Mouse (Mus musculus) liver, embryonic 14.5 days (tissue): ENCODE measurements around the gene Abhd2. TPM values are rescaled to one million over a fixed set of nuclear protein-coding genes. Genes with fewer than 3 reads are reported as not detected.

Experiments
- ATAC-seq: fragments of 200-750 bp; cut with Nextera tagmentation; 2 replicates; pipeline ENCODE4 v1.8.0; 2017; ENCODE audit warnings: moderate number of reproducible peaks, mild to moderate bottlenecking, moderate library complexity; ENCODE audit not compliant: insufficient read depth
- DNase-seq, 3 experiments: peaks; one replicate each; pipeline ENCODE4 v3.0.0-alpha.2; 2012 to 2013; ENCODE audit warnings: low read depth in 3 of 3, low spot score in 3 of 3
- H3K27ac ChIP-seq: fragments of 300-500 bp; sonication (generic); 2 replicates; pipeline ENCODE4 v1.5.1; 2014; ENCODE audit warnings: moderate library complexity, mild to moderate bottlenecking, control low read depth, inconsistent platforms
- H3K27me3 ChIP-seq: fragments of 300-500 bp; sonication (generic); 2 replicates; pipeline ENCODE4 v1.6.1; 2014; ENCODE audit warnings: mild to moderate bottlenecking, low read length, moderate library complexity; ENCODE audit not compliant: control insufficient read depth, insufficient read depth
- H3K36me3 ChIP-seq: fragments of 300-500 bp; sonication (generic); replicated peaks from 2 replicates; pipeline ENCODE4 v1.6.1; 2014; ENCODE audit warnings: low read depth; ENCODE audit not compliant: control insufficient read depth, insufficient read depth
- H3K4me1 ChIP-seq, 2 experiments: fragments of 200-500 bp in 1 of 2; fragments of 300-500 bp in 1 of 2; sonication (generic) in 1 of 2; replicated peaks; 2 replicates each; pipeline ENCODE4 v1.6.1; 2012 to 2014; ENCODE audit warnings: antibody characterized with exemption in 1 of 2, inconsistent platforms in 1 of 2, low read length in 1 of 2; ENCODE audit not compliant: control insufficient read depth in 2 of 2, insufficient read depth in 2 of 2
- H3K4me2 ChIP-seq: fragments of 300-500 bp; sonication (generic); 2 replicates; pipeline ENCODE4 v1.6.1; 2014; ENCODE audit warnings: low read depth, mild to moderate bottlenecking, control low read depth, moderate library complexity
- H3K4me3 ChIP-seq, 2 experiments: fragments of 200-500 bp in 1 of 2; fragments of 300-500 bp in 1 of 2; sonication (generic) in 1 of 2; 2 replicates each; pipeline ENCODE4 v1.5.1; 2012 to 2014; ENCODE audit warnings: low read depth in 2 of 2, low read length in 2 of 2, mild to moderate bottlenecking in 2 of 2, control low read depth in 1 of 2, inconsistent platforms in 1 of 2, moderate library complexity in 1 of 2; ENCODE audit not compliant: insufficient read depth in 1 of 2
- H3K9ac ChIP-seq: fragments of 300-500 bp; sonication (generic); replicated peaks from 2 replicates; pipeline ENCODE4 v1.6.1; 2014; ENCODE audit warnings: mild to moderate bottlenecking, control low read depth, moderate library complexity
- H3K9me3 ChIP-seq: fragments of 300-500 bp; sonication (generic); 2 replicates; pipeline ENCODE4 v1.6.1; 2016; ENCODE audit warnings: low read length, mixed read lengths; ENCODE audit not compliant: control insufficient read depth
- CTCF ChIP-seq: IDR thresholded peaks from 2 replicates; pipeline ENCODE4 v1.5.1; 2016; ENCODE audit warnings: antibody characterized with exemption, low read depth, control low read depth
- EP300 ChIP-seq: IDR thresholded peaks from 2 replicates; pipeline ENCODE4 v1.6.1; 2016; ENCODE audit warnings: antibody characterized with exemption, low read depth
- WGBS: fragments of 180-500 bp; shearing (Covaris S2); extraction: QIAGEN DNeasy Blood & Tissue Kit; methylation state at CpG from one replicate; pipeline ENCODE4 v1.1.7; 2014; ENCODE audit not compliant: insufficient replicate concordance; 5-methylcytosine and 5-hydroxymethylcytosine counted together
- polyA plus RNA-seq, 2 experiments: library from polyadenylated mRNA; depleted of rRNA in 1 of 2; stranded (reverse) in 1 of 2; unstranded in 1 of 2; fragments of >200 nt; fragmentation: Nextera tagmentation in 1 of 2; extraction: Ambion mirVana in 1 of 2; gene quantifications; 2 replicates each; pipeline versions ENCODE4 v1.2.1 to v1.2.3; 2012 to 2014

Abhd2 gene
- polyA plus RNA-seq, 2 experiments = 5.6 to 11.4 TPM

- Histone ChIP-seq H3K9ac (no peak within 1 kb of the TSS), H3K9me3 (no peaks in the 10 kb centered on the region), H3K27ac (no peak within 1 kb of the TSS), H3K4me3 (no peak within 1 kb of the TSS), H3K27me3 (no peaks in the 10 kb centered on the region), H3K4me1 (peaks cover 0 to 3% of the 10 kb centered on the region in 2 experiments; a peak in 2 of 4 replicates), H3K36me3 (no peaks in the 10 kb centered on the region), H3K4me2 (no peak within 1 kb of the TSS)
- no peak for DNase-seq
- ATAC-seq = no peak
- WGBS = 72% methylated on average over 16 of the region's 16 CpGs
- TF ChIP-seq EP300 (no peak), CTCF (no peak)
Measured at GRCm38 (mm10) chr7:79386422-79387133, 113.6 kb downstream of the Abhd2 start, which contains the start of gene Rlbp1. TSS of gene Rlbp1 (minus strand) at chr7:79387048.

GRCm38 (mm10) chr7:79387140-79387539, 114.1 kb downstream of the Abhd2 start:
- WGBS = 68% methylated on average over 8 of the region's 8 CpGs
- Histone ChIP-seq H3K4me2 (no peak overlapping the region), H3K9ac (no peak overlapping the region), H3K27ac (no peak overlapping the region), H3K4me1 (peaks cover 0 to 5% of the 10 kb centered on the region in 2 experiments; a peak in 2 of 4 replicates), H3K9me3 (no peaks in the 10 kb centered on the region), H3K4me3 (no peak overlapping the region), H3K27me3 (no peaks in the 10 kb centered on the region), H3K36me3 (no peaks in the 10 kb centered on the region)
- DNase-seq (no peak), ATAC-seq (no peak)
- TF ChIP-seq CTCF = no peak
- no peak for TF ChIP-seq EP300

GRCm38 (mm10) chr7:79387991-79388390, 115.0 kb downstream of the Abhd2 start:
- H3K4me3 ChIP-seq = no peak overlapping the region
- no peak overlapping the region for H3K4me2 ChIP-seq
- H3K9me3 ChIP-seq = no peaks in the 10 kb centered on the region
- 46% methylated on average over 7 of the region's 7 CpGs for WGBS
- no peak for ATAC-seq
- peaks cover 3 to 8% of the 10 kb centered on the region in 2 experiments for H3K4me1 ChIP-seq
- no peaks in the 10 kb centered on the region for H3K27me3 ChIP-seq
- no peak overlapping the region for H3K27ac ChIP-seq
- no peak overlapping the region for H3K9ac ChIP-seq
- DNase-seq = no peak
- TF ChIP-seq EP300 (no peak), CTCF (no peak)
- no peaks in the 10 kb centered on the region for H3K36me3 ChIP-seq

- Histone ChIP-seq H3K36me3 (no peaks in the 10 kb centered on the region), H3K27ac (no peak overlapping the region), H3K27me3 (no peaks in the 10 kb centered on the region), H3K4me2 (no peak overlapping the region), H3K9ac (no peak overlapping the region), H3K4me3 (no peak overlapping the region), H3K9me3 (no peaks in the 10 kb centered on the region), H3K4me1 (peaks cover 7 to 10% of the 10 kb centered on the region in 2 experiments)
- TF ChIP-seq CTCF (no peak), EP300 (no peak)
- no peak for ATAC-seq
- DNase-seq = no peak
- 60% methylated on average over 7 of the region's 7 CpGs for WGBS
Measured at GRCm38 (mm10) chr7:79388671-79389206, 115.7 kb downstream of the Abhd2 start.

- no peak overlapping the region for H3K9ac ChIP-seq
- H3K4me2 ChIP-seq = no peak overlapping the region
- no peaks in the 10 kb centered on the region for H3K27me3 ChIP-seq
- no peaks in the 10 kb centered on the region for H3K36me3 ChIP-seq
- no peak overlapping the region for H3K4me3 ChIP-seq
- H3K27ac ChIP-seq = no peak overlapping the region
- no peak for ATAC-seq
- WGBS = 71% methylated on average over 5 of the region's 5 CpGs
- peaks cover 7 to 10% of the 10 kb centered on the region in 2 experiments for H3K4me1 ChIP-seq
- TF ChIP-seq EP300 (no peak), CTCF (no peak)
- no peak for DNase-seq
- no peaks in the 10 kb centered on the region for H3K9me3 ChIP-seq
Measured at GRCm38 (mm10) chr7:79390141-79390708, 117.2 kb downstream of the Abhd2 start.
